Mouse (Mus musculus) lung, postnatal 36 days (tissue): ENCODE measurements at regions not wholly inside any gene's neighbourhood (a gene's known extent, or its start where the extent isn't known, plus 50 kb on each side); places are given as distances from the start of the nearest gene placed in this dataset.
"Not testable (repeated sequence)": the region's sequence is repeated elsewhere in the genome, so short reads cannot be mapped to it uniquely, and the experiment has no call there.

Experiments used
- DNase-seq: peaks from one replicate; pipeline ENCODE4 v3.0.0; 2022; ENCODE audit warnings: mixed read lengths

GRCm38 (mm10) chr6:67673316-67673715, 137.7 kb upstream of the Tacstd2 start:
- not testable (repeated sequence) for DNase-seq

GRCm38 (mm10) chr6:67668073-67668472, 132.5 kb upstream of the Tacstd2 start:
- not testable (repeated sequence) for DNase-seq

GRCm38 (mm10) chr6:67631617-67632016, 96.0 kb upstream of the Tacstd2 start:
- no peak for DNase-seq

- no peak for DNase-seq
Observed at GRCm38 (mm10) chr6:67610402-67610801, 74.8 kb upstream of the Tacstd2 start.

GRCm38 (mm10) chr6:67609461-67609860, 73.9 kb upstream of the Tacstd2 start:
- not testable (repeated sequence) for DNase-seq
